Mouse (Mus musculus) midbrain, postnatal 0 days (tissue): ENCODE data around the gene Serping1. TPM values are rescaled to one million over a fixed set of nuclear protein-coding genes. Genes with fewer than 3 reads are reported as not detected.

Experiments used
- ATAC-seq: fragments of 200-750 bp; cut with Nextera tagmentation; 2 replicates; pipeline ENCODE4 v1.8.0; 2017; ENCODE audit warnings: moderate number of reproducible peaks, mild to moderate bottlenecking, moderate TSS enrichment, moderate library complexity; ENCODE audit not compliant: low FRiP score
- DNase-seq: peaks from one replicate; pipeline ENCODE4 v3.0.0-alpha.2; 2015; ENCODE audit warnings: low spot score
- H3K27ac ChIP-seq: fragments of 300-500 bp; sonication (generic); 2 replicates; pipeline ENCODE4 v1.5.1; 2014; ENCODE audit warnings: low read depth, mild to moderate bottlenecking, low read length, mixed read lengths
- H3K27me3 ChIP-seq: fragments of 300-500 bp; sonication (generic); 2 replicates; pipeline ENCODE4 v1.6.1; 2014; ENCODE audit warnings: low read length, control low read depth, mixed read lengths; ENCODE audit not compliant: insufficient read depth
- H3K36me3 ChIP-seq: fragments of 300-500 bp; sonication (generic); 2 replicates; pipeline ENCODE4 v1.6.1; 2014; ENCODE audit warnings: low read length, control low read depth, mixed read lengths; ENCODE audit not compliant: insufficient read depth
- H3K4me1 ChIP-seq: fragments of 300-500 bp; sonication (generic); 2 replicates; pipeline ENCODE4 v1.6.1; 2014; ENCODE audit warnings: mild to moderate bottlenecking, control low read depth, antibody characterized with exemption, low read length, mixed read lengths; ENCODE audit not compliant: insufficient read depth
- H3K4me2 ChIP-seq: fragments of 300-500 bp; sonication (generic); 2 replicates; pipeline ENCODE4 v1.6.1; 2014; ENCODE audit warnings: low read depth, mild to moderate bottlenecking, low read length, mixed read lengths; ENCODE audit not compliant: poor library complexity, severe bottlenecking
- H3K4me3 ChIP-seq: fragments of 300-500 bp; sonication (generic); 2 replicates; pipeline ENCODE4 v1.5.1; 2014; ENCODE audit warnings: low read depth, mild to moderate bottlenecking, low read length, moderate library complexity
- H3K9ac ChIP-seq: fragments of 300-500 bp; sonication (generic); replicated peaks from 2 replicates; pipeline ENCODE4 v1.6.1; 2014; ENCODE audit warnings: mild to moderate bottlenecking, low read length, moderate library complexity, mixed read lengths; ENCODE audit not compliant: poor library complexity, severe bottlenecking
- H3K9me3 ChIP-seq: fragments of 300-500 bp; sonication (generic); 2 replicates; pipeline ENCODE4 v1.6.1; 2016; ENCODE audit warnings: low read length, control low read depth
- CTCF ChIP-seq: IDR thresholded peaks from 2 replicates; pipeline ENCODE4 v1.5.1; 2016; ENCODE audit warnings: antibody characterized with exemption, mild to moderate bottlenecking
- WGBS: fragments of 180-500 bp; shearing (Covaris S2); extraction: QIAGEN DNeasy Blood & Tissue Kit; methylation state at CpG from one replicate; pipeline ENCODE4 v1.1.7; 2014; 5-methylcytosine and 5-hydroxymethylcytosine counted together
- polyA plus RNA-seq: library from polyadenylated mRNA; unstranded; fragments of >200 nt; fragmentation: Nextera tagmentation; extraction: Ambion mirVana; gene quantifications from 2 replicates; pipeline ENCODE4 v1.2.1, GENCODE M21; 2015
- total RNA-seq: library from RNA; depleted of rRNA; stranded (reverse); fragments of >200 nt; gene quantifications from 2 replicates; pipeline ENCODE4 v1.2.3, GENCODE M21; 2014

Gene Serping1
- total and polyA plus RNA-seq, 2 experiments from 2014 or later, result 19.9 to 31.9 TPM

DNA sequence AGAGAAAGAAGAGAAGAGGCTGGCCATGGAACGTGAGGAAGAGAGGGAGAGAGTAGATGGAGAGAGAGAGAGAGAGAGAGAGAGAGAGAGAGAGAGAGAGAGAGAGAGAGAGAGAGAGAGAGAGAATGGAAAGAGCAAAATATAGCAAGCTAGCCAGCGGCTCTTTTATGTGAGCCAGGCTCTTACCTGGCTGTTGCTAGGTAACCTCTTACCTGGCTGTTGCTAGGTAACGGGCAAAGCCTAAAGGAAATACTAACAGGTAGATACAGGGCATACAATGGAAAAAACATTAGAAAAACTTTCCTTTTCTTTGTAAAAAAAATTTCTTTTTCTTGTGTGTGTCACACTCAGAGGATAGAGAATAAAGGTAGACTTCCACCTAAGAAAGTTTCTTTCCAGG is 2.5 kb upstream of the Serping1 start:
- TF ChIP-seq CTCF, result no peak

DNA sequence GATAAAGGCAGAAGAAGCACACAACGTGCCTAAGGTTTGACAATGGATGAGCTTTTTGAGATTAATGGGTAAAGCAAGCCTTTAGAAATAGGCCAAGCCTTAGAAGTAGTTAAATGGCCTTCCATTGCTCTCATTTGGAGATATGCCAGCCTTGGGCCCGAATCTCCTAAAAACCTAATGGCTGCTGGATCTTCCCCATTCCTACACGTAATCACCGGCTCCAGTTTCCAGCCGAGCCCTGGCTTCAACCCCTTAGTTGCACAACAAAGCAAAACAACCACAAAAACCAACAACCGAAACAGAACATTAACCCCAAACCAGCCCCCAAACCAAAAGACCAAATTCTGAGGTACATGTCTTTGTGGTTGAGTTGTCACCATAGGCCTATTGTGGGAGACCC is 421 bp upstream of the Serping1 start:
- no peak overlapping the region for H3K9ac ChIP-seq
- DNase-seq (no peak), ATAC-seq (no peak)

More for the DNA sequence above, 2.5 kb upstream of the Serping1 start:
- peak; percentile 85 for ATAC-seq
- H3K27me3 ChIP-seq, result no peaks in the 10 kb centered on the region
- no peak overlapping the region for H3K4me2 ChIP-seq
- no peak overlapping the region for H3K4me3 ChIP-seq
- H3K9me3 ChIP-seq, result no peaks in the 10 kb centered on the region
- DNase-seq, result peak; percentile 72
- H3K9ac ChIP-seq, result no peak overlapping the region
- H3K4me1 ChIP-seq, result peaks cover 6% of the 10 kb centered on the region; the same call in 1 of the 2 replicates
- no peaks in the 10 kb centered on the region for H3K36me3 ChIP-seq
- peak overlapping the region; percentile 87 for H3K27ac ChIP-seq
- 40% methylated on average over 3 of the region's 3 CpGs for WGBS

DNA sequence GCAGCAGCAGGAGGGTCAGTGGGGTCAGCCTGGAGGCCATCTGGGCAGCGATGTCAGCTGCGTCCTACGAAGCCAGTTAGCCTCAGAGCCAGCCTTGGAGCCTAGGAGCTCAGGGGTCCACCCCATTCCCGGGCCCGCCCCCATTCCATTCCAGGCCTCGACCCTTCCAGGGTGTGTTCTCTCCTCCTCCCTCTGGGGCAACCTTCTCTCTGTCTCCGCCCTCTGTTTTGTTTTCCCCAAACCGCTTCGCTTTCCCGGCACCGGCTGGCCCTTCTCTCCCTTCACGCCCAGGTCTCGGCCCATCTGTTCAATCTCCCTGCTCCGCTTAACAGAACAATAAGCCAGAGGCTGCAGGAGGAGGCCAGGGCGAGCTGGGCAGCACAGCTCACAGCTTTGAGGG is 493 bp downstream of the Serping1 start:
- DNase-seq (peak; percentile 74), ATAC-seq (peak; percentile 67; the same call in 1 of the 2 replicates)
- H3K27me3 ChIP-seq, result no peaks in the 10 kb centered on the region
- H3K9ac ChIP-seq, result peak overlapping the region; percentile 50; the same call in 1 of the 2 replicates
- no peaks in the 10 kb centered on the region for H3K36me3 ChIP-seq
- 0% methylated on average over 12 of the region's 15 CpGs for WGBS
- no peak overlapping the region for H3K27ac ChIP-seq
- no peak for TF ChIP-seq CTCF
- H3K4me2 ChIP-seq, result peak overlapping the region; percentile 43
- peaks cover 6% of the 10 kb centered on the region; the same call in 1 of the 2 replicates for H3K4me1 ChIP-seq
- H3K4me3 ChIP-seq, result peak overlapping the region; percentile 19
- H3K9me3 ChIP-seq, result no peaks in the 10 kb centered on the region

More for the DNA sequence above, 421 bp upstream of the Serping1 start:
- Histone ChIP-seq H3K4me3 (no peak overlapping the region), H3K4me1 (peaks cover 6% of the 10 kb centered on the region; the same call in 1 of the 2 replicates), H3K9me3 (no peaks in the 10 kb centered on the region), H3K27me3 (no peaks in the 10 kb centered on the region), H3K27ac (no peak overlapping the region), H3K4me2 (no peak overlapping the region), H3K36me3 (no peaks in the 10 kb centered on the region)
- no peak for TF ChIP-seq CTCF
- WGBS, result 80% methylated on average over 6 of the region's 6 CpGs

DNA sequence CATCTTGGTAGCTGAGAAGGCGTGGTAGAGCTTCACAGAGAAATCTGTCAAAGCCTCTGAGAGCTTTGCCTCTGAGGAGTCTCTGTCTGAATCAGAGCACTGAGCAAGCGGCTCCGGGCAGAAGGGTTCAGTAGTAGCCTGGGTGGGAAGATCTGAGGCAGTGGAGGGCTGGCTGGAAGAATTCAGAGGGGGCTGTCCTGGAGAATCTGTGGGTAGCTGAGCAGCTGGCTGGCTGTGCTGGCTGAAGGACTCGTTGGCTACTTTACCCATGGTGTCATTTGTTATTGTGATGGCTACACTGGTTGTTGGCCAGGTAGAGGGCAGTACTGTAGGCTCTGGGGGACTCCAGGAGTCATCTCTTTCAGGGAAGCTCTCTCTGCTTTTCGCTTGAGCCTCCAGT is 2.0 kb downstream of the Serping1 start:
- H3K4me2 ChIP-seq, result no peak overlapping the region
- 86% methylated on average over 5 of the region's 5 CpGs for WGBS
- H3K36me3 ChIP-seq, result no peaks in the 10 kb centered on the region
- H3K27me3 ChIP-seq, result no peaks in the 10 kb centered on the region
- ATAC-seq (no peak), DNase-seq (no peak)
- no peak for TF ChIP-seq CTCF
- no peak overlapping the region for H3K4me3 ChIP-seq
- H3K27ac ChIP-seq, result no peak overlapping the region
- peaks cover 6% of the 10 kb centered on the region; the same call in 1 of the 2 replicates for H3K4me1 ChIP-seq
- no peak overlapping the region for H3K9ac ChIP-seq
- no peaks in the 10 kb centered on the region for H3K9me3 ChIP-seq

DNA sequence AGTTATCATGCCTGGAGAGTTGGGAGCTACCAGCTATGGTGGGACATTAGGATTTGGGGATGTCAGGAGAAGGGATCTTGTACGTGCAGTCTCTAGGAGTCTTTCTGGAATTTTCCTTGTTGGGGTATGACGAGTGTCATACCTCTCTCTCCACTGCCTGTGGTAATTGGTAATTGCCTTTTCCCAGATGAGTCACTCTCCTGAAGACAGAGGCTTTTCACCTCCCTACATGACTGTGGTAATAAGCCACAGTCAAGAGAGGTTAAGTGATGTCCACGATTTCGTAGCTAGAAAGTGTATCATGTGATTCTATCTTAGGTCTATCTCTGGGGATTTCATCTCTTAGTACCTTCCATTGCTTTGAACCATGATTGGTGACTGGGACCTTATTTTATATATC is 2.8 kb downstream of the Serping1 start:
- H3K27me3 ChIP-seq, result no peaks in the 10 kb centered on the region
- H3K4me2 ChIP-seq, result no peak overlapping the region
- peaks cover 3% of the 10 kb centered on the region; the same call in 1 of the 2 replicates for H3K4me1 ChIP-seq
- no peaks in the 10 kb centered on the region for H3K9me3 ChIP-seq
- TF ChIP-seq CTCF, result no peak
- H3K9ac ChIP-seq, result no peak overlapping the region
- no peak for ATAC-seq
- no peak overlapping the region for H3K27ac ChIP-seq
- WGBS, result 90% methylated on average over 4 of the region's 4 CpGs
- H3K4me3 ChIP-seq, result no peak overlapping the region
- no peaks in the 10 kb centered on the region for H3K36me3 ChIP-seq
- no peak for DNase-seq

GRCm38 (mm10) chr2:84770501-84770900 is 4.7 kb downstream of the Serping1 start:
- H3K9ac ChIP-seq, result no peak overlapping the region
- no peaks in the 10 kb centered on the region for H3K27me3 ChIP-seq
- TF ChIP-seq CTCF, result no peak
- DNase-seq (no peak), ATAC-seq (no peak)
- no peak overlapping the region for H3K27ac ChIP-seq
- WGBS, result 78% methylated on average over 6 of the region's 6 CpGs
- no peaks in the 10 kb centered on the region for H3K36me3 ChIP-seq
- H3K4me1 ChIP-seq, result 0 out of 2 replicates have a peak, but pooled peaks cover 3% of the 10 kb centered on the region
- no peak overlapping the region for H3K4me2 ChIP-seq
- no peak overlapping the region for H3K4me3 ChIP-seq
- H3K9me3 ChIP-seq, result no peaks in the 10 kb centered on the region
